Mouse (Mus musculus) heart, embryonic 11.5 days (tissue): Measurements from ENCODE around the gene Smarcb1. TPM values are rescaled to one million over a fixed set of nuclear protein-coding genes. Genes with fewer than 3 reads are reported as not detected.
A peak's percentile ranks its signal among the peaks of the same experiment; 100 is the strongest.

Source experiments
- ATAC-seq: fragments of 200-750 bp; cut with Nextera tagmentation; replicated peaks from 2 replicates; pipeline ENCODE4 v1.8.0; 2017; ENCODE audit warnings: moderate library complexity; ENCODE audit not compliant: insufficient number of reproducible peaks, low FRiP score, low TSS enrichment
- H3K27ac ChIP-seq: fragments of 300-500 bp; sonication (generic); 2 replicates; pipeline ENCODE4 v1.5.1; 2014; ENCODE audit warnings: mild to moderate bottlenecking, low read depth, low read length
- H3K27me3 ChIP-seq: fragments of 300-500 bp; sonication (generic); 2 replicates; pipeline ENCODE4 v1.6.1; 2014; ENCODE audit warnings: mild to moderate bottlenecking, low read length, mixed read lengths; ENCODE audit not compliant: control insufficient read depth, insufficient read depth
- H3K36me3 ChIP-seq: fragments of 300-500 bp; sonication (generic); 2 replicates; pipeline ENCODE4 v1.6.1; 2014; ENCODE audit warnings: mild to moderate bottlenecking, low read length, moderate library complexity, mixed read lengths; ENCODE audit not compliant: control insufficient read depth, insufficient read depth
- H3K4me1 ChIP-seq: fragments of 300-500 bp; sonication (generic); 2 replicates; pipeline ENCODE4 v1.6.1; 2014; ENCODE audit warnings: low read length; ENCODE audit not compliant: control insufficient read depth, insufficient read depth
- H3K4me2 ChIP-seq: fragments of 300-500 bp; sonication (generic); 2 replicates; pipeline ENCODE4 v1.6.1; 2014; ENCODE audit warnings: mild to moderate bottlenecking, moderate library complexity
- H3K4me3 ChIP-seq: fragments of 300-500 bp; sonication (generic); 2 replicates; pipeline ENCODE4 v1.5.1; 2014; ENCODE audit warnings: low read depth, low read length
- H3K9ac ChIP-seq: fragments of 300-500 bp; sonication (generic); 2 replicates; pipeline ENCODE4 v1.6.1; 2014; ENCODE audit warnings: mild to moderate bottlenecking, low read depth, low read length, moderate library complexity
- H3K9me3 ChIP-seq: fragments of 300-500 bp; sonication (generic); replicated peaks from 2 replicates; pipeline ENCODE4 v1.6.1; 2016; ENCODE audit warnings: low read length; ENCODE audit not compliant: control insufficient read depth
- WGBS: fragments of 180-500 bp; shearing (Covaris S2); extraction: QIAGEN DNeasy Blood & Tissue Kit; methylation state at CpG from one replicate; pipeline ENCODE4 v1.1.7; 2014; ENCODE audit not compliant: insufficient replicate concordance; 5-methylcytosine and 5-hydroxymethylcytosine counted together
- polyA plus RNA-seq: library from polyadenylated mRNA; unstranded; fragments of >200 nt; fragmentation: Nextera tagmentation; extraction: Ambion mirVana; gene quantifications from 2 replicates; pipeline ENCODE4 v1.2.1, GENCODE M21; 2014

Smarcb1 gene
- polyA plus RNA-seq, 1 experiment from 2014 or later: 139 TPM

DNA sequence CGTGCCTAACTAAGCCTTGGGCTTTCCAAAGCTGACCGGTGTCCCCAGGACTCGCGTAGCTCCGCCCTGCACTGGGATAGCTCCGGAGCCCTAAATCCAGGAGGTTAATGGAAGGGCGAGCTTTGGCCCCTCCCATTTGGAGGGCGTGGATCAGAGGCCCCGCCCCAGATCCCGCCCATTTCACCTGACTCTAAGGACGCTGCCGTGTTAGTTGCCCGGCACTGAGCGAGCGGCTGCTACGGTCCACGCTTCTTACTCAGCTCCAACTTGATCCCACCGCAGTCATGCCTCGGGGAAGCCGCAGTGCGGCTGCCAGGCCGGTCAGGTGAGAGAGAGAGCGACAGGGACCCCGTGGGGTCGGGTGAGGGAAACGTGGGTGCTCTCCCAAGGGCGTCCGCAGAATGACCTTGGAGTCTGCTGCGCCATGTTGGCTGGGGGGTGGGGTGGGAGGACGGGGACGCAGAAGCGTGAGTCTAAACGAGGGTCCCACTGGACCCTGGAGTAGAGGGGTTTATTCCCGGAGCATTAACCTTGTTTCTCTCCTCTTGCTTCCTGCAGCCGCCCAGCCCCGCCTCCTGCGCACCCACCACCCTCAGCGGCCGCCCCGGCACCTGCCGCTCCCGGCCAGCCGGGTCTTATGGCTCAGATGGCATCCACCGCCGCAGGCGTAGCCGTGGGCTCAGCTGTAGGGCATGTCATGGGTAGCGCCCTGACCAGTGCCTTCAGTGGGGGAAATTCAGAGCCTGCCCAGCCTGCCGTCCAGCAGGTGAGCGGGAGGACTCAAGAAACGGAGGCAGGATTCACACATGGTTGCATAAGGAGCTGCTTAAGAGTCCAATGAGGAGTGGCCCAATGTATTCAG lies 14.5 kb upstream of the Smarcb1 start, which contains the start of gene Mmp11:
Gene Mmp11, minus strand, starts transcription at position 817 of the 862 bp plus-strand sequence.
- Histone ChIP-seq H3K27me3 (peaks cover 18% of the 10 kb centered on the region), H3K36me3 (no peaks in the 10 kb centered on the region), H3K4me2 (peak within 1 kb of the TSS; percentile 67), H3K9me3 (no peaks in the 10 kb centered on the region), H3K4me1 (peaks cover 20% of the 10 kb centered on the region), H3K27ac (peak within 1 kb of the TSS; percentile 73), H3K9ac (peak within 1 kb of the TSS; percentile 83), H3K4me3 (peak within 1 kb of the TSS; percentile 65)
- WGBS: 2% methylated on average over 50 of the region's 51 CpGs
- ATAC-seq: peak; percentile 76

DNA sequence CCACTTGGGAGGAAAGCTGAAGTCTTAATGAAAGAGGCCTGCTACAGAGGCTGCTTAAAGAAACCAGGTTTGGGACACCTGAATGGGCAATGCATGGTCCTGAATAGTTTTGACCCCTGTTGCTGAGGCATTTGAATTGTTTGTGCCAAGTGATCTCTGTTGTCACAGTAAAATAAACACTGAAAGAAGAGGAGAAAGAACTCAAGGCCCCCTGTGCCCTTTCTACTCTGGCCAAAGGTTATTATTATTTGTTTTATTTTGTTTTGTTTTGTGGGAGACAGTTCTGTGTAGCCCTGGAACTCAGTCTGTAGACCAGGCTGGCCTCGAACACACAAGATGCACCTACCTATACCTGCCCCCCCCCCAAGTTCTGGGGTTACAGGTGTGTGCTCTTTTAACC lies 13.6 kb upstream of the Smarcb1 start:
- Histone ChIP-seq H3K9me3 (no peaks in the 10 kb centered on the region), H3K27me3 (peaks cover 26% of the 10 kb centered on the region), H3K9ac (no peak overlapping the region), H3K36me3 (no peaks in the 10 kb centered on the region), H3K4me2 (peak overlapping the region; percentile 67), H3K4me1 (peaks cover 20% of the 10 kb centered on the region), H3K27ac (no peak overlapping the region), H3K4me3 (no peak overlapping the region; the same call in 1 of the 2 replicates)
- no peak for ATAC-seq
- 50% methylated on average over 1 of the region's 1 CpGs for WGBS

DNA sequence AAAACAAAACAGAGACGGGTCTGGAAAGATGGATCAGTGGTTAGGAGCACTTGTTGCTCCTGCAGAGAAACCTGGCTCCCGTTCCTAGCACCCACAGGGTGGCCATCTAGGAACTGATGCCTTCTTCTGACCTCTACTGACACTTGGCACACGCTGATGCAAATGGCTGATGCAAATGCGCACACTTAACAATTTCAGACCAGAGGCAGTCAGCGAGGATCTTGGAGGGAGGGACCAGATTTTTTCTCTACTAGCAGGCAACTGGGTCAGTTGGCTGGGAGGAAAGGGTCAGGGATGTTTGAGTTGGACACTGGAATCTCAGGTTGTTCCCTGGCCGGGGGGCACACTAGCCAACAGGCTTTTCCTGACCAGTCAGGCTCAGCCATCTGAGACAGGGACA lies 11.5 kb upstream of the Smarcb1 start, which contains the start of gene Chchd10:
Gene Chchd10, plus strand, starts transcription at position 240 of the 400 bp plus-strand sequence.
- Histone ChIP-seq H3K4me3 (peak within 1 kb of the TSS; percentile 65), H3K36me3 (no peaks in the 10 kb centered on the region), H3K27me3 (peaks cover 37% of the 10 kb centered on the region), H3K4me2 (peak within 1 kb of the TSS; percentile 96), H3K9me3 (no peaks in the 10 kb centered on the region), H3K27ac (peak within 1 kb of the TSS; percentile 22; the same call in 1 of the 2 replicates), H3K9ac (peak within 1 kb of the TSS; percentile 89), H3K4me1 (peaks cover 18% of the 10 kb centered on the region)
- ATAC-seq: no peak
- 33% methylated on average over 6 of the region's 6 CpGs for WGBS

DNA sequence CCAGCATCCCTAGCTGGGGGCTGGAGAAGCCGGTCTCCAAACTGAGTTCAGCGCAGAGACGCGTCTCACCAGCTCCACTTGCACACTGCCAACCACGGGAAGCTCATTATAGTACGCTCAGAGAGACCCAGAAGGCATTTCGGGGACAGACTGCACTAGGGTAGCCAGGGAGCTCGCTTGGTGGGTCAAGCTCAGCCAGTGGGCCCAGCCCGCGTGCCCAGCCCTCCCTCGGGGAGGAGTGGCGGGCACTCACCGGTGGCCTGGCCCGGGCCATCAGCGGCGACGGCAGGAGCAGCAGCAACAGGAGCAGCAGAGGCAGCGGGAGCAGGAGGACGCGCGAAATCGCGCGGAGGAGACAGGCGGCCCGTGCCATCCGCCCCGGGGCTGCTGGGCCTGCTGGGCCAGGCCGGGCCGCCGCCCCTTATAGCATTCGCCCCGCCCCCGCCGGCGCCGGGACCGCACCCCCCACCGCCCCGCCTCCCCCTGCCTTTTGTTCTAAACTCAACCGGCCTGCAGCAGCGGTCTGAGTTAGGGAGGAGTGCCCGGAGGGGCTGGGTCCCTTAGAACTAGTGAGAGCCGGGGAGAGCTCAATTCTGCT lies 10.8 kb upstream of the Smarcb1 start:
- H3K4me3 ChIP-seq: peak overlapping the region; percentile 65
- under 1% methylated on average over 29 of the region's 44 CpGs for WGBS
- H3K27ac ChIP-seq: peak overlapping the region; percentile 22; the same call in 1 of the 2 replicates

DNA sequence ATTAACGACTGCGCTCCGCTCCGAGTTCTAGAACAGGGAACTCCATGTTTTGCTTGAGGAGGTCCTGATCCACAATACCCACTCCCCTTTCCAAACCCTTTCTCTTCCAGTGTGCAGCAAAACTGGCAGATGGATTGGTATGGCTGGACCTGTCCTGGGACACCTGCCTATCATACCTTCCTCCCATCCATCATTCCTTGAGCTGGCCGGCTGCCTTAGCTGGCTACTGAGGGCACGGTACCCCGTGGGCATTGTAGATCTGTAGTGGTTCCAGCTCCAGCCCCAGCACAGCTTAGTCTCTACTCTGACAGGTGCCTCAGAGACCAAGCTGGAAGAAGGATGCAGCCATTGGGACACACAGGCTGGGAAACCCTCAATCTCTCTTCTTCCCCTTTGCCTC lies 9.9 kb upstream of the Smarcb1 start:
- H3K9me3 ChIP-seq: no peaks in the 10 kb centered on the region
- 39% methylated on average over 7 of the region's 7 CpGs for WGBS
- peaks cover 7% of the 10 kb centered on the region for H3K4me1 ChIP-seq
- ATAC-seq: no peak
- peak overlapping the region; percentile 96 for H3K4me2 ChIP-seq
- H3K9ac ChIP-seq: no peak overlapping the region
- peaks cover 35% of the 10 kb centered on the region for H3K27me3 ChIP-seq
- H3K36me3 ChIP-seq: no peaks in the 10 kb centered on the region
- H3K4me3 ChIP-seq: no peak overlapping the region
- H3K27ac ChIP-seq: no peak overlapping the region

More for the DNA sequence above, 10.8 kb upstream of the Smarcb1 start:
- peak overlapping the region; percentile 96 for H3K4me2 ChIP-seq
- H3K27me3 ChIP-seq: peaks cover 37% of the 10 kb centered on the region
- ATAC-seq: peak; percentile 71
- no peaks in the 10 kb centered on the region for H3K36me3 ChIP-seq
- peaks cover 13% of the 10 kb centered on the region for H3K4me1 ChIP-seq
- H3K9ac ChIP-seq: peak overlapping the region; percentile 89
- H3K9me3 ChIP-seq: no peaks in the 10 kb centered on the region

DNA sequence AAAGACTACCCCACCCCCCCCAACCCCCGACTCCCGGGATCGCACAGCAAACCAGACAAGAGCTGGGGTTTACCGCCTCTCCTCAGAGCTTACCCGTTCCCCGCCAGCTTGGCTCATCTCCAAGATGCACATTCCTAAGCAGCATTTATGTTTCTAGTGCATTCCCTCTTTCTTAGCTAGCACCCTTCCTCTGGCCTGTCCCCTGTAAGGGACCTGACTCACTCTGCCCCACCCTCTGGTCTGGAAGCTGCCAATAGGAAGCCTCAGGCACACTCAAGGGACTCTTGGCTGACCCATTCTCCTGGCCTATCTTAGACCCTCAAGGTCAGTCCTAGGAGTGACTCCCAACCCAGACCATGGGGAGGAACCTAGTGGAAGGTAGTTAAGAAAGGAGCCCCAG lies 8.9 kb upstream of the Smarcb1 start:
- peaks cover 35% of the 10 kb centered on the region for H3K27me3 ChIP-seq
- no peaks in the 10 kb centered on the region for H3K36me3 ChIP-seq
- no peak overlapping the region for H3K4me2 ChIP-seq
- no peak overlapping the region for H3K4me3 ChIP-seq
- H3K9ac ChIP-seq: no peak overlapping the region
- ATAC-seq: no peak
- WGBS: 18% methylated on average over 6 of the region's 6 CpGs
- H3K4me1 ChIP-seq: peaks cover 7% of the 10 kb centered on the region
- H3K9me3 ChIP-seq: no peaks in the 10 kb centered on the region
- H3K27ac ChIP-seq: no peak overlapping the region

DNA sequence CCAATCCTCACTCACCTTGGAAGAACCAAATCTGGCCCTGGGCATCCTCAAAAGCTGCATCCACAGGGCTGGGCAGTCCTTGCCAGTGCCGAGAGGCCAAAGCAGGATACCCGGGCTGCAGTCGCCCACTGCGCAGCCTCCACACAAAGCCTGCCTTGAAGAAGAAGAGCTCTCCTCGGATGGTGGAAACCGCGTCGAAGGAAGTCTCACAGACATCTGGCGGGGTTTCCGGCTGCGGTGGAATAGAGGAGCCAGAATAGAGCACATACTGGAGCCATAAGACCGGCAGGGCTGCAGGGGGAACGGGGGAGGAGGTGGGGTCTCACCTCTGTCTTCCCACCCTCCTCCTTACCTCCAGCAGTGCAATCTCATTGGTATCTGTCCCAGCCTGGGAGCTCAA lies 5.0 kb upstream of the Smarcb1 start:
- no peak for ATAC-seq
- Histone ChIP-seq H3K4me1 (peaks cover 6% of the 10 kb centered on the region; the same call in 1 of the 2 replicates), H3K4me3 (no peak overlapping the region), H3K9ac (no peak overlapping the region), H3K9me3 (no peaks in the 10 kb centered on the region), H3K27ac (no peak overlapping the region), H3K27me3 (peaks cover 27% of the 10 kb centered on the region), H3K36me3 (no peaks in the 10 kb centered on the region), H3K4me2 (no peak overlapping the region)
- 56% methylated on average over 13 of the region's 13 CpGs for WGBS

DNA sequence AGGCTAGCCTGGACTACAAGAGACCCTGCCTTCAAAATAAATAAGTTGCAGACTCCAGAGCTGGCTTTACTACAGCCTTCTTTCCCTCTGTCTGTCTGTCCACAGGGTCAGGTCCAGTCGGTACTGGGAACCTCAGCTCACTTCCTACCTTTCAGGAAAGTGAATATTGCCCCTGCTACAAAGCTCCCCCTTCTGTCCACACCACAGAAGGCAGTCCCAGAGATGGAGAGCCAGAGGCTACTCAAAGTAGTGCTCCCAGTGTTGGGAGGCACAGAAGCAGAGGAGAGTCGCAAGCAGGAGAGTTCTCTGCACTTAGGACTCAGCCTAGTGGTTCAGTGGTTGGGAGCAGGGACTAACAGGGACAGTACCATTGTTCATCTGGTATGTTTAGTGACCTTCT lies 2.9 kb upstream of the Smarcb1 start:
- Histone ChIP-seq H3K36me3 (no peaks in the 10 kb centered on the region), H3K27ac (no peak overlapping the region), H3K4me3 (no peak overlapping the region), H3K4me2 (no peak overlapping the region), H3K4me1 (peaks cover 10% of the 10 kb centered on the region), H3K27me3 (peaks cover 10% of the 10 kb centered on the region; the same call in 1 of the 2 replicates), H3K9me3 (no peaks in the 10 kb centered on the region), H3K9ac (no peak overlapping the region)
- WGBS: 46% methylated on average over 2 of the region's 2 CpGs
- ATAC-seq: no peak
